Mouse (Mus musculus): ENCODE measurements around the gene Ptges3l. TPM values are rescaled to one million over a fixed set of nuclear protein-coding genes. Genes with fewer than 3 reads are reported as not detected.
A peak's percentile ranks its signal among the peaks of the same experiment; 100 is the strongest.
"Not testable (repeated sequence)": the region's sequence is repeated elsewhere in the genome, so short reads cannot be mapped to it uniquely, and the experiment has no call there.

The Ptges3l gene
- polyA plus RNA-seq, 1 experiment: 6.0 TPM

DNA sequence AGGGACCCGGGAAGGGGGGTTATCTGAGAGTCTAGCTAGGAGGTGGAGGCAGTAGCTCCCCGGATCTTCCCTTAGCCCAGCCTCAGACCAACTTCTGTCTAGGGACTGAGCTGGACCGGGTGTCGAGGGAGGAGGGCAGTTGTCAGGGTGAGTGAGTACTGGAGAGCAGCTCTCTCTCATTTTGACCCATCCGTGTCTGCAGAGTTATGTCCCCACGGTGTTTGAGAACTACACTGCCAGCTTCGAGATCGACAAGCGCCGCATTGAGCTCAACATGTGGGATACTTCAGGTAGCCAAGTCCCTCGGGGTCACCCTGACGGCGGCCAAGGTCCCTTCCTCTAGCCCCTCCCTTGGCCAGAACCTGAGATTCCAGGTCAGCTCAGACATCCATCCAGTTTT, 43.6 kb upstream of the Ptges3l start:
- no peaks in the 10 kb centered on the region for H3K36me3 ChIP-seq (ENCODE audit: control insufficient read depth, insufficient read depth, low read length)
- peak overlapping the region; percentile 57 for H3K4me3 ChIP-seq (ENCODE audit: insufficient read depth, low read depth, low read length)
- H3K27me3 ChIP-seq (replicated peaks; ENCODE audit: control insufficient read depth, insufficient read depth, low read length): no peaks in the 10 kb centered on the region
- peaks cover 11% of the 10 kb centered on the region; the same call in 1 of the 2 replicates for H3K4me1 ChIP-seq (ENCODE audit: control insufficient read depth, insufficient read depth, low read length)
- 12% methylated on average over 13 of the region's 13 CpGs for WGBS
- DNase-seq: no peak
- no peak for TF ChIP-seq CTCF (conservative IDR thresholded peaks at IDR 0.05; ENCODE audit: insufficient read depth, insufficient read length, low read depth, low read length)
- TF ChIP-seq POLR2A (IDR thresholded peaks at IDR 0.05; ENCODE audit: low read depth, low read length): no peak
- no peak overlapping the region for H3K27ac ChIP-seq (ENCODE audit: insufficient read depth, low read depth, low read length)

DNA sequence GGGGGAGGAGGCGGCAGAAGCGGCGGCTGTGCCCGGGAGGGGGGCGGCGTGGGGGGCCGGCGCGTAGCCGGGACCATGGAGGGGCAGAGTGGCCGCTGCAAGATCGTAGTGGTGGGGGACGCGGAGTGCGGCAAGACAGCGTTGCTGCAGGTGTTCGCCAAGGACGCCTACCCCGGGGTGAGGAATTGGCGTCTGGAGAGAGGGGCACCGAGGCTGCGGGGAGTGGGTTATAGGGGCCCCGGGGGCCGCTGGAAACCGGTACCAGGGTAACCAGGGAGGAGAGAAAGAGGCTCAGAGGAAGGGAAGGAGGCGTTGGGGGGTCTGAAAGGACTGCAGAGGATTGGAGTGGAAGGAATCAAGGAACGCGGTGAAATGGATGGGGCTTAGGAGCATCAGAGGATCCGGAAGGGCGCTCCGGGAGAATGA, 43.1 kb upstream of the Ptges3l start:
- peak overlapping the region; percentile 57 for H3K4me3 ChIP-seq (ENCODE audit: insufficient read depth, low read depth, low read length)
- no peaks in the 10 kb centered on the region for H3K27me3 ChIP-seq (replicated peaks; ENCODE audit: control insufficient read depth, insufficient read depth, low read length)
- no peak for DNase-seq
- no peak overlapping the region for H3K27ac ChIP-seq (ENCODE audit: insufficient read depth, low read depth, low read length)
- peaks cover 11% of the 10 kb centered on the region; the same call in 1 of the 2 replicates for H3K4me1 ChIP-seq (ENCODE audit: control insufficient read depth, insufficient read depth, low read length)
- TF ChIP-seq CTCF (conservative IDR thresholded peaks at IDR 0.05; ENCODE audit: insufficient read depth, insufficient read length, low read depth, low read length): no peak
- TF ChIP-seq POLR2A (IDR thresholded peaks at IDR 0.05; ENCODE audit: low read depth, low read length): no peak
- 1% methylated on average over 28 of the region's 31 CpGs for WGBS
- H3K36me3 ChIP-seq (ENCODE audit: control insufficient read depth, insufficient read depth, low read length): no peaks in the 10 kb centered on the region

DNA sequence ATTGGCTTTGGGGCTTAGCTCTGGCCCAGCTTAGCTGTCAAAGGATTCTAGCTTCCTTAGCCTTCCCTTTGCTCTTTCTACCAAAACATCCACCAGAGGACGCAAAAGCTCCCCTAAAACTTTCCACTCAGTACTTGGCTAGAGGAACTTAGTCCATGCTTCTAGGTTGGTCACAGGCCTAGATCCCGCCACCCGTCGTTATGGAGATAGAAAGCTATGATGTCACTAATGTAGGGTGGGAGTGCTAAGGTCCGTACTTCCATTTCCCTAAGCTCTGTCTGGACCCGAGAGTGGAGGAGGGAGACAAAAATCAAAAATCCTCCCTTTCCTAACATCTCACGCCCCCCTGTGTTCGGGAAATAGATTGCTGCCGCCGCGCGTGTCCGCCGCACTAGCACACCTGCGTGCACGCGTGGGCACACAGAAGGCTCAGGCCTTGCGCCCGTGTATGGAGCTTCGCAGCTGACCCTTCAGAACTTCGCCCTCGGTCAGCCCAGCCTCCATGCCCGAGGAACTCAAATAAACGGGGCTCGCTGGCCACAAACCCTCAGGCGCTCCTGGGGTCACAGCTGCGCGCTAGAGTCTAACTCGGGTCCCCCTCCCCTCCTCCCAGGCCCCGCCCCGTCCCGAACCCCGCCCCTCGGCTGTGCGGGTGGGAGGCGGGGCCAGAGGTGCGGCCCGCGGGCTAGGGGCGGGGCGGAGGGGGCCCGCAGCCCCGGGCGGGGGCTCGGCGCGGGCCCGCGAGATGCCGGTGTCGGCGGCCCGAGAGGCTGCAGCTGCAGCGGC, 42.5 kb upstream of the Ptges3l start:
- WGBS: 1% methylated on average over 54 of the region's 54 CpGs
- peak; percentile 85 for DNase-seq
- Histone ChIP-seq H3K27me3 (replicated peaks; ENCODE audit: control insufficient read depth, insufficient read depth, low read length) (no peaks in the 10 kb centered on the region), H3K27ac (ENCODE audit: insufficient read depth, low read depth, low read length) (no peak overlapping the region; the same call in 1 of the 2 replicates), H3K4me1 (ENCODE audit: control insufficient read depth, insufficient read depth, low read length) (peaks cover 11% of the 10 kb centered on the region; the same call in 1 of the 2 replicates), H3K36me3 (ENCODE audit: control insufficient read depth, insufficient read depth, low read length) (no peaks in the 10 kb centered on the region), H3K4me3 (ENCODE audit: insufficient read depth, low read depth, low read length) (peak overlapping the region; percentile 57)
- TF ChIP-seq CTCF (conservative IDR thresholded peaks at IDR 0.05; ENCODE audit: insufficient read depth, insufficient read length, low read depth, low read length): peak; percentile 62
- no peak for TF ChIP-seq POLR2A (IDR thresholded peaks at IDR 0.05; ENCODE audit: low read depth, low read length)

DNA sequence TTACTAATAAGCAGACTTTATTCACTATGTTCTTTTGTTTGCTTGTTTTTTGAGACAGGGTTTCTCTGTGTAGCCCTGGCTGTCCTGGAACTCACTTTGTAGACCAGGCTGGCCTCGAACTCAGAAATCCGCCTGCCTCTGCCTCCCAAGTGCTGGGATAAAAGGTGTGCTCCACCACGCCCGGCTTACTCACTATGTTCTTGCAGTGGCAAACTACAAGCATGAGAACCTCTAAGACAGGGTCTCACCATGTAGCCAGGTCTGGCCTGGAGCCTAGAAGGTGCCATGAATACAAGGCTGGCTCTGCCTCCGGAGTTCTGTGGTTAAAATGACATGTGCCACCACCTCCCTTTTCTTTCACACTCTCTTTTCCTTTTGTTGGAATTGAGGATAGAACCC, 41.4 kb upstream of the Ptges3l start:
- H3K27ac ChIP-seq (ENCODE audit: insufficient read depth, low read depth, low read length); H3K4me3 ChIP-seq (ENCODE audit: insufficient read depth, low read depth, low read length); H3K36me3 ChIP-seq (ENCODE audit: control insufficient read depth, insufficient read depth, low read length); H3K27me3 ChIP-seq (replicated peaks; ENCODE audit: control insufficient read depth, insufficient read depth, low read length); DNase-seq: not testable (repeated sequence)
- H3K4me1 ChIP-seq (ENCODE audit: control insufficient read depth, insufficient read depth, low read length): peaks cover 11% of the 10 kb centered on the region; the same call in 1 of the 2 replicates
- WGBS: 49% methylated on average over 5 of the region's 5 CpGs

DNA sequence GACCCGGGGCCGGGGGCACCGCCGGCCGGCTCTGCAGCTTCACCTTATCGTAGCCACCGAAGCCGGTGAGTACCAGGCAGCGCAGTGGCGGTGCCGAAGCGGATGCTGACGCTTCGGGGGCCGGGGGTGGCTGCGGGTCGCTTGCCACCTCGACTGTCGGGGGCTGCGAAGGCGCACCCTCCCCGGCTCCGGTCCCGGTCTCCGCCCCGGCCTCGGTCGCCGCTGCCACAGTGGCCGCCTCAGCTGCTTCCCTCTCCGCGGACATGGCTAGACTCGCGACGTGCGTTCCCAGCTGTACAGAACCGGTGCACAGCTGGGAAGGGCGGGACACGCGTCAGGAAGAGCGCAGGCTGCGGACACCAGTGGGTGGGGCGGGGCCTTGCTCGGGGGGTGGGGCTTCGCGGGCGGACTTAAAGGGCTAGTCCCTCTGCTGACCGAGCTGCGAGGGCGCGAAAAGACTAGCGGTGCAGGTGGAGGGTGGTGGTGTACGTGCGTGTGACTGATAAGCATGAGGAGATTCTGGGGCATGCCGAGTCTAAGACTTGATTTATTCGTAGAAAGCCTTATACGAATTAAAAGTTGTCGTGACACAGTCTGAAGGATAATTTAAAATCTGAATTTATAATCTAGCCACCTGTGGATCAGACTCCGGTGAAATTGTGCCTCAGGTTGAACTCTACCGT, 40.9 kb upstream of the Ptges3l start, which contains the start of gene Vat1:
Gene Vat1 (minus strand): TSS at position 362 of the 683 bp plus-strand sequence.
- Histone ChIP-seq H3K4me3 (ENCODE audit: insufficient read depth, low read depth, low read length) (peak within 1 kb of the TSS; percentile 56), H3K27ac (ENCODE audit: insufficient read depth, low read depth, low read length) (peak within 1 kb of the TSS; percentile 69), H3K36me3 (ENCODE audit: control insufficient read depth, insufficient read depth, low read length) (no peaks in the 10 kb centered on the region), H3K27me3 (replicated peaks; ENCODE audit: control insufficient read depth, insufficient read depth, low read length) (no peaks in the 10 kb centered on the region), H3K4me1 (ENCODE audit: control insufficient read depth, insufficient read depth, low read length) (peaks cover 11% of the 10 kb centered on the region; the same call in 1 of the 2 replicates)
- TF ChIP-seq POLR2A (IDR thresholded peaks at IDR 0.05; ENCODE audit: low read depth, low read length): no peak
- no peak for TF ChIP-seq CTCF (conservative IDR thresholded peaks at IDR 0.05; ENCODE audit: insufficient read depth, insufficient read length, low read depth, low read length)
- WGBS: 1% methylated on average over 59 of the region's 60 CpGs
- DNase-seq: peak; percentile 81

DNA sequence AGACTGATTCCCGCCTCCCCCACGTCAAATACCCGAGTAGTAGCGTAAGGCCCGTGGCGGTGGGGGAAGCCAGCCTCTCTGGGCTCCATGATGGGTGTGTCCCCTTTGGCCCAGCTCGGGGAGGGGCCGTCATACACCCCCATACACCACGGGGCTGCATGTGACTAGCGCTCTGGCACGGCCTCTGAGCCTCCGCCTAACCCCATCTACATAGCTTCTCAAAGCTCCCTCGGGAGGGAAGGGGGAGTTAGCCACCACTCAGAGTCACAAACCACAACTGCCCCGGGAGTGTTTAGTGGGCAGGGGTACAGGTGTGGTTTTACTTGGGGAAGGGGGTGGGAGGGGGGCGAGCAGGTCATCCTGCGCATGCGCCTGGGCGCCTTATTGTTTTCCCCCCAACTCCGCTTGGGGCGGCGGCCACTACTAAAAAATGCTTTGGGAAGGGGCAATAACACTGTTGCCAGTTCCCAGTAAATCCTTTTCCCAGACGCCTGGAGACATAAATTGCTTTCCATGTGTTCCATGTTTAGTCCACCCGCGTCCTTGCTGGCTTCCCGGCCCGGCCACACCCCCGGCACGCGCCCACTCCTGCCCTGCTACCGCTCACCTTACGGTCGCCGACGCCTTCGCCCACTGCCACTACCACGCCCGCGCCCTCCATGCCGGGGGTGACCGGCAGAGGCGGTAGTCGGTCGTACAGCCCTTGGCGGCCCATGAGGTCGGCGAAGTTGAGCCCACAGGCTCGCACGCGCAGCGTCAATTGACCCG, 40.2 kb upstream of the Ptges3l start:
- under 1% methylated on average over 51 of the region's 51 CpGs for WGBS
- DNase-seq: peak; percentile 59
- Histone ChIP-seq H3K4me3 (ENCODE audit: insufficient read depth, low read depth, low read length) (peak overlapping the region; percentile 56), H3K27me3 (replicated peaks; ENCODE audit: control insufficient read depth, insufficient read depth, low read length) (no peaks in the 10 kb centered on the region), H3K4me1 (ENCODE audit: control insufficient read depth, insufficient read depth, low read length) (peaks cover 11% of the 10 kb centered on the region; the same call in 1 of the 2 replicates), H3K27ac (ENCODE audit: insufficient read depth, low read depth, low read length) (peak overlapping the region; percentile 69), H3K36me3 (ENCODE audit: control insufficient read depth, insufficient read depth, low read length) (no peaks in the 10 kb centered on the region)
- TF ChIP-seq CTCF (conservative IDR thresholded peaks at IDR 0.05; ENCODE audit: insufficient read depth, insufficient read length, low read depth, low read length) (no peak), POLR2A (IDR thresholded peaks at IDR 0.05; ENCODE audit: low read depth, low read length) (no peak)
